Mouse (Mus musculus) intestine, postnatal 0 days (tissue): ENCODE data around the gene Gm28051. TPM values are rescaled to one million over a fixed set of nuclear protein-coding genes. Genes with fewer than 3 reads are reported as not detected.

Experiments
- ATAC-seq: fragments of 200-750 bp; cut with Nextera tagmentation; 2 replicates; pipeline ENCODE4 v1.8.0; 2017; ENCODE audit warnings: mild to moderate bottlenecking, moderate TSS enrichment, moderate library complexity
- H3K27ac ChIP-seq: fragments of 300-500 bp; sonication (generic); 2 replicates; pipeline ENCODE4 v1.5.1; 2014; ENCODE audit warnings: mild to moderate bottlenecking, low read depth, low read length, moderate library complexity
- H3K27me3 ChIP-seq: fragments of 300-500 bp; sonication (generic); replicated peaks from 2 replicates; pipeline ENCODE4 v1.6.1; 2014; ENCODE audit warnings: low read length, mixed read lengths; ENCODE audit not compliant: control insufficient read depth, insufficient read depth
- H3K36me3 ChIP-seq: fragments of 300-500 bp; sonication (generic); 2 replicates; pipeline ENCODE4 v1.6.1; 2014; ENCODE audit warnings: mild to moderate bottlenecking, moderate library complexity; ENCODE audit not compliant: control insufficient read depth, insufficient read depth
- H3K4me1 ChIP-seq: fragments of 300-500 bp; sonication (generic); replicated peaks from 2 replicates; pipeline ENCODE4 v1.6.1; 2014; ENCODE audit warnings: antibody characterized with exemption, low read length, mixed read lengths; ENCODE audit not compliant: control insufficient read depth, insufficient read depth
- H3K4me2 ChIP-seq: fragments of 300-500 bp; sonication (generic); replicated peaks from 2 replicates; pipeline ENCODE4 v1.6.1; 2014; ENCODE audit warnings: low read depth, mild to moderate bottlenecking, moderate library complexity
- H3K4me3 ChIP-seq: fragments of 300-500 bp; sonication (generic); 2 replicates; pipeline ENCODE4 v1.5.1; 2014; ENCODE audit warnings: low read depth, low read length
- H3K9ac ChIP-seq: fragments of 300-500 bp; sonication (generic); 2 replicates; pipeline ENCODE4 v1.6.1; 2014; ENCODE audit warnings: mild to moderate bottlenecking, low read depth, low read length
- H3K9me3 ChIP-seq: fragments of 300-500 bp; sonication (generic); 2 replicates; pipeline ENCODE4 v1.6.1; 2016; ENCODE audit warnings: mixed run types; ENCODE audit not compliant: control insufficient read depth
- CTCF ChIP-seq: sonication (generic); IDR thresholded peaks from 2 replicates; pipeline ENCODE4 v1.5.1; 2016; ENCODE audit warnings: low read depth, mild to moderate bottlenecking, control low read depth, antibody characterized with exemption, moderate library complexity
- WGBS: fragments of 180-500 bp; shearing (Covaris S2); extraction: QIAGEN DNeasy Blood & Tissue Kit; methylation state at CpG from one replicate; pipeline ENCODE4 v1.1.7; 2014; 5-methylcytosine and 5-hydroxymethylcytosine counted together
- polyA plus RNA-seq: library from polyadenylated mRNA; unstranded; fragments of >200 nt; fragmentation: Nextera tagmentation; extraction: Ambion mirVana; gene quantifications from 2 replicates; pipeline ENCODE4 v1.2.1, GENCODE M21; 2015

The Gm28051 gene
- polyA plus RNA-seq, 1 experiment from 2014 or later: not detected

DNA sequence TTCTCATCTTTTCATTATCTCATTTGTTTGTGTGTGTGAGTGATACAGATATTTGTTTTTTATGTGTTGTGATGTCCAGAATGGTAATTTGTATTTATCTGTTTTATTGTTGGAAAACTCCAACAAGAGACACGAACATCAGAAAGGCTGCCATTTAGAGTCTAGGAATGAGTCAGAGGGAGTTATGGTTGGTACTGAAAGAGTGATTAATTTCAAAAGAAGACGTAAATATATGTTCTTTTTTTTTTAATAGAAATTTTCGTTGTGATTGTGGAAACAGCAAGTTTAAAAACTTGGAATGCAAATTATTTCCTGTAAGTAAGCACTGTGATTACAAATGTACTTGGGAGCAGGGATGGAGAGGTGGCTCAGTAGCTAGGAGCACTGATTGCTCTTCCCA lies 4.1 kb upstream of the Gm28051 start:
- TF ChIP-seq CTCF: no peak
- Histone ChIP-seq H3K4me1 (no peaks in the 10 kb centered on the region), H3K36me3 (peaks cover 13% of the 10 kb centered on the region), H3K9ac (no peak overlapping the region), H3K27me3 (no peaks in the 10 kb centered on the region), H3K27ac (no peak overlapping the region), H3K9me3 (no peaks in the 10 kb centered on the region), H3K4me3 (no peak overlapping the region), H3K4me2 (no peak overlapping the region)
- ATAC-seq: no peak
- 83% methylated on average over 3 of the region's 3 CpGs for WGBS

GRCm38 (mm10) chr12:102758936-102759335 lies 1.4 kb upstream of the Gm28051 start:
- Histone ChIP-seq H3K27ac (peak overlapping the region; percentile 87; the same call in 1 of the 2 replicates), H3K9me3 (no peaks in the 10 kb centered on the region), H3K27me3 (no peaks in the 10 kb centered on the region), H3K36me3 (no peaks in the 10 kb centered on the region), H3K4me2 (peak overlapping the region; percentile 91), H3K9ac (peak overlapping the region; percentile 13; the same call in 1 of the 2 replicates), H3K4me1 (no peaks in the 10 kb centered on the region), H3K4me3 (peak overlapping the region; percentile 94)
- TF ChIP-seq CTCF: no peak
- under 1% methylated on average over 5 of the region's 5 CpGs for WGBS
- no peak for ATAC-seq

DNA sequence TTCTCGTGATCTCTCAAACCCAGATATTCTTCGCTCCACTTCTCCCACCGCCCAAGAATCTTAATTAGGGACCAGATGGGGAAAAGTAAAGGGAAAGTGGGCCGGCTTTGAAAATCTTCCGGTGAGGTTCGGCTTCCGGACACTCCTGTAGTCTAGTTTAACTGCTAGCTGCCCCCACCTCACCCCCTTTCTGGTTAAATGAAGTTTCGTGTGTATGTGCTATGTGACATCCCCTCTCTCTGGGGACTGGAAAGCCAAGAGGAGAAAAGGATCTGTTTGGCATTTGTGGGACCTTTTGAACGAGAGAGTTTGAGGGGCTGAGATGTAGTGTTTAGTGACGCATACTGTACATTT lies 815 bp upstream of the Gm28051 start, which contains the start of gene Gm20604:
Gm20604 (minus strand) TSS at position 270 of the 354 bp plus-strand sequence.
- Histone ChIP-seq H3K9ac (peak within 1 kb of the TSS; percentile 81), H3K36me3 (no peaks in the 10 kb centered on the region), H3K4me2 (peak within 1 kb of the TSS; percentile 91), H3K4me1 (no peaks in the 10 kb centered on the region), H3K4me3 (peak within 1 kb of the TSS; percentile 94), H3K27me3 (no peaks in the 10 kb centered on the region), H3K9me3 (no peaks in the 10 kb centered on the region), H3K27ac (peak within 1 kb of the TSS; percentile 87)
- WGBS: under 1% methylated on average over 10 of the region's 10 CpGs
- TF ChIP-seq CTCF: no peak
- no peak for ATAC-seq

DNA sequence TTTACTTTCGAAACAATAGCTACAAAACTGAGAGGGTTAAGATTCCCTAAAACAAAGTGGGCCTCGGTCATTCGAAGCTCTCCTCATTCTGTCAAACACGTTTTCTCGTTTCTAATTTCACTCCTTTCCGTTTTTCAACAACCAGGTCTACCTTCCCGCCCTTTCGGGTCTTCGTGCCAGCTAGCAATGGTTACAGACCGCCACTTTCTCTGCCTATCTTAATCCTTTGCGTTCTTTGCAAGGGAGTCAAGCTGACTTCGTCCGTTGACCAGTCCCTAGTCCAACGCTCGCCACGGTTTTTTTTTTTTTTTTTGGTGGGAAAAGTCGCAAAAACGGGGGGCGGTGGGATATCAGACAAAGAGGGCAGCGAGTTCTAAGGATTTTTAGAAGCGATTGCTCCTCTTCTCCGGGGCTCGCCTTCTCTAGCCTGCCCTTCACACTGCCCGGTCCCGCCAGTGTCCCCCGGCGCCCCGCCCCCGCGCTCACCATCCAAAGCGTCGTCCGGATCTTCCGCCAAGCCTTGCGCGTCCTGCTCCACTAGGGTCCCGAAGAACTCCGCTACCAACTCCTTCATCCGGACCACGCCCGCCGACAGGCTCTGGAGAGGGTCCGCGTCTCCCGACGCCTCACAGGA lies 393 bp downstream of the Gm28051 start:
- 2% methylated on average over 46 of the region's 46 CpGs for WGBS

GRCm38 (mm10) chr12:102756304-102756703 lies 1.3 kb downstream of the Gm28051 start:
- no peaks in the 10 kb centered on the region for H3K27me3 ChIP-seq
- H3K9ac ChIP-seq: no peak overlapping the region
- H3K4me2 ChIP-seq: peak overlapping the region; percentile 91

More for the DNA sequence above, 393 bp downstream of the Gm28051 start:
- H3K4me3 ChIP-seq: peak overlapping the region; percentile 94
- no peak for TF ChIP-seq CTCF
- H3K27me3 ChIP-seq: no peaks in the 10 kb centered on the region
- H3K4me1 ChIP-seq: no peaks in the 10 kb centered on the region
- no peaks in the 10 kb centered on the region for H3K9me3 ChIP-seq
- peak overlapping the region; percentile 87 for H3K27ac ChIP-seq
- H3K4me2 ChIP-seq: peak overlapping the region; percentile 91
- peak overlapping the region; percentile 81 for H3K9ac ChIP-seq
- ATAC-seq: peak; percentile 79
- no peaks in the 10 kb centered on the region for H3K36me3 ChIP-seq

GRCm38 (mm10) chr12:102748256-102748655 lies 9.3 kb downstream of the Gm28051 start:
- H3K9ac ChIP-seq: no peak overlapping the region
- H3K27ac ChIP-seq: peak overlapping the region; percentile 46; the same call in 1 of the 2 replicates
- no peak for ATAC-seq
- 74% methylated on average over 3 of the region's 3 CpGs for WGBS
- H3K27me3 ChIP-seq: no peaks in the 10 kb centered on the region
- no peaks in the 10 kb centered on the region for H3K36me3 ChIP-seq
- no peak overlapping the region for H3K4me3 ChIP-seq
- no peak overlapping the region for H3K4me2 ChIP-seq
- no peak for TF ChIP-seq CTCF
- H3K4me1 ChIP-seq: peaks cover 6% of the 10 kb centered on the region; the same call in 1 of the 2 replicates
- H3K9me3 ChIP-seq: no peaks in the 10 kb centered on the region

More at GRCm38 (mm10) chr12:102756304-102756703, 1.3 kb downstream of the Gm28051 start:
- no peaks in the 10 kb centered on the region for H3K36me3 ChIP-seq
- no peak overlapping the region for H3K27ac ChIP-seq
- ATAC-seq: no peak
- H3K9me3 ChIP-seq: no peaks in the 10 kb centered on the region
- peak; percentile 65 for TF ChIP-seq CTCF
- no peaks in the 10 kb centered on the region for H3K4me1 ChIP-seq
- WGBS: 71% methylated on average over 7 of the region's 7 CpGs
- H3K4me3 ChIP-seq: peak overlapping the region; percentile 94; the same call in 1 of the 2 replicates
